Mouse (Mus musculus) hindbrain, embryonic 10.5 days (tissue): ENCODE results near the gene Prickle4. TPM values are rescaled to one million over a fixed set of nuclear protein-coding genes. Genes with fewer than 3 reads are reported as not detected.

Source experiments
- DNase-seq: peaks from one replicate; pipeline ENCODE4 v3.0.0-alpha.2; 2017; ENCODE audit warnings: low spot score
- H3K27ac ChIP-seq: fragments of 300-500 bp; sonication (generic); 2 replicates; pipeline ENCODE4 v1.5.1; 2016; ENCODE audit warnings: mild to moderate bottlenecking, moderate library complexity
- H3K27me3 ChIP-seq: fragments of 300-500 bp; sonication (generic); 2 replicates; pipeline ENCODE4 v1.6.1; 2016; ENCODE audit warnings: mild to moderate bottlenecking; ENCODE audit not compliant: poor library complexity, insufficient read depth, severe bottlenecking
- H3K36me3 ChIP-seq: fragments of 300-500 bp; sonication (generic); 2 replicates; pipeline ENCODE4 v1.6.1; 2016; ENCODE audit warnings: mild to moderate bottlenecking, moderate library complexity
- H3K4me1 ChIP-seq: fragments of 300-500 bp; sonication (generic); replicated peaks from 2 replicates; pipeline ENCODE4 v1.6.1; 2016; ENCODE audit warnings: mild to moderate bottlenecking
- H3K4me3 ChIP-seq: fragments of 300-500 bp; sonication (generic); 2 replicates; pipeline ENCODE4 v1.5.1; 2016; ENCODE audit warnings: mild to moderate bottlenecking, moderate library complexity
- H3K9me3 ChIP-seq: fragments of 300-500 bp; sonication (generic); 2 replicates; pipeline ENCODE4 v1.6.1; 2016; ENCODE audit warnings: mild to moderate bottlenecking, moderate library complexity
- WGBS: fragments of 180-500 bp; shearing (Covaris S2); methylation state at CpG from one replicate; pipeline ENCODE4 v1.1.7; 2016; 5-methylcytosine and 5-hydroxymethylcytosine counted together
- polyA plus RNA-seq: library from polyadenylated mRNA; unstranded; fragments of >200 nt; fragmentation: Nextera tagmentation; extraction: Ambion mirVana; gene quantifications from 2 replicates; pipeline ENCODE4 v1.2.1, GENCODE M21; 2016

Gene Prickle4
- polyA plus RNA-seq, 1 experiment from 2014 or later = 0.34 TPM

GRCm38 (mm10) chr17:47699055-47699454, 4.5 kb upstream of the Prickle4 start:
- DNase-seq = no peak
- H3K27ac ChIP-seq = no peak overlapping the region
- peaks cover 29% of the 10 kb centered on the region for H3K27me3 ChIP-seq
- peaks cover 57% of the 10 kb centered on the region for H3K36me3 ChIP-seq
- peaks cover 22% of the 10 kb centered on the region for H3K4me1 ChIP-seq
- WGBS = 88% methylated on average over 2 of the region's 2 CpGs
- H3K9me3 ChIP-seq = no peaks in the 10 kb centered on the region
- no peak overlapping the region for H3K4me3 ChIP-seq

DNA sequence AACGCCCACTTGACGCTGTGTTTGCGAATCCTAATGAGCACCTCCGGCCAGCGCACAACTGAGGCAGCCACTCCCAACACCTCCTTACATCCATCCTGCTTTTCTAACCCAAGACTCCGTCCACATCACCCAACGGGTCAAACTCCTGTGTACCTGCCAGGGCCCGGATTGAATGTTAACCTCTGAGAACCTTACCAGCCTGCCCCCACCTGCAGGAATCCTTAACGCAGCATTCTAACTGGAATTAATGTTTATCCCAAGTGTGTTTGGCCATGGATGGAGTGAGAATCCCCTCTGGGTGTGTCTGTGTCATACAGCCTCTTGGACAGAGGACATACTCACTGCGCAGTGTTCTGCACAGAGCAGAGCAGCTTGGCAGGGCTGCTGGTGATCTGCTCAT, 3.6 kb upstream of the Prickle4 start:
- Histone ChIP-seq H3K4me3 (no peak overlapping the region), H3K27me3 (peaks cover 30% of the 10 kb centered on the region), H3K36me3 (peaks cover 49% of the 10 kb centered on the region), H3K9me3 (no peaks in the 10 kb centered on the region), H3K4me1 (peaks cover 24% of the 10 kb centered on the region), H3K27ac (no peak overlapping the region)
- no peak for DNase-seq
- 82% methylated on average over 10 of the region's 10 CpGs for WGBS

DNA sequence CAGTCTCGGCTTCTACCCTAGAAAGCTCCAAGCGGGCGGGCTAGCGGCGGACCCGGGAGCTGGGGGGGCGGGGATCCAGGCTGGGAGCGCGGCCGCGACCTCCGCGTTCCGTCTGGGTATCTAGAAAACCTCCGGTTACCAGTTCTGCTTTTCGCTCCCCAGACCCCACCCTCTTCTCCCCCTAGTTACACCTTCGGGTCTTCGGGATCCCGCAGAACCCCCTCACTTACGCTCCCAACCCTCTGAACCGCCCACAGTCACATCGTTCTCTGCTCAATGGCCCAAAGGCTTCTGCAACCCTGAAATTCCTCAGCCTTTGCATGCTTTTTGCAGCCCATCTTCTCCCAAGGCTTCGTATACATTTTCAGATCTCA, 788 bp upstream of the Prickle4 start:
- Histone ChIP-seq H3K27me3 (peaks cover 41% of the 10 kb centered on the region), H3K9me3 (no peaks in the 10 kb centered on the region), H3K27ac (peak overlapping the region; percentile 94), H3K4me1 (peaks cover 27% of the 10 kb centered on the region), H3K4me3 (peak overlapping the region; percentile 78), H3K36me3 (peaks cover 27% of the 10 kb centered on the region)
- DNase-seq = no peak
- under 1% methylated on average over 23 of the region's 23 CpGs for WGBS

- no peak for DNase-seq
- H3K4me3 ChIP-seq = peak within 1 kb of the TSS; percentile 78
- peaks cover 37% of the 10 kb centered on the region for H3K4me1 ChIP-seq
- H3K9me3 ChIP-seq = no peaks in the 10 kb centered on the region
- WGBS = 2% methylated on average over 3 of the region's 3 CpGs
- peaks cover 51% of the 10 kb centered on the region for H3K27me3 ChIP-seq
- peaks cover 16% of the 10 kb centered on the region; the same call in 1 of the 2 replicates for H3K36me3 ChIP-seq
- H3K27ac ChIP-seq = peak within 1 kb of the TSS; percentile 94
These were observed 264 bp downstream of the Prickle4 start, which contains the start of gene Gm21981 for GRCm38 (mm10) chr17:47694442-47694502. Gene Gm21981 (minus strand): TSS chr17:47694455.

DNA sequence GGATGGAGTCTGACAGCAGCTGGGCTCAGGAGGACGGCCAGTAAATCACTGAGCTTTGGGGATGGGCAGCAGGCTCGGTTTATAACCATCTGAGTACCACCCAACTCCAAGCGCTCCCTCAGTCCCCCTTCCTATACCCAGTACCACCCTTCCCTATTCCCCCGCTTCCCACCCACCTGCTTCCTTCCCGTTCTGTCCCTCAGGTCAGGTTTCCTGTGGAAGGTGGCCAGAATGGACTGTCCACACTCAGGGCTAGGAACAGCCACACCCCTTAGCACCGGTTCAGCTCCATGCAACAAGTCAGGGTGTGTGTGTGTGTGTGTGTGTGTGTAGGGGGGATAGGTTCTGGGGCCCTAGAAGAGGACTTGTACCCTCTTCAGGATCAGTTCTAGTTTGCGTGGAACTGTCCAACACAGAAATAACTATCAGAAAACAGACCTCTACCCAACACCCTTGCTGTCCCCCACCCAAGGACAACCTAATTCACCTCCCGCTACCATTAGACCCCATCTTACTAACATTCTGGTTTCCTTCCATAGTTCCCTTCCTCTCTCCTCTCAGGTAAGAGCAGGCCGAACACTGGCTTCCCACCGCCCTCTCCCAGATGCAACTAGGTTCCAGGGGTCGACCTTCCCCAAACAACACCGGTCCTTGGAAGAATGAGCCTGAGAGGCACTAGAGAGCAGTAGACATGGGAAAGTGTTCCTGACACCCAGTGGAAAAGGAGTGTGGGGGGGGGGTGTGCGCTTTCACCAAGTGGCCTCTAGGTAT, 680 bp downstream of the Prickle4 start:
- no peaks in the 10 kb centered on the region for H3K9me3 ChIP-seq
- peaks cover 41% of the 10 kb centered on the region for H3K4me1 ChIP-seq
- H3K27ac ChIP-seq = peak overlapping the region; percentile 94
- H3K36me3 ChIP-seq = peaks cover 12% of the 10 kb centered on the region; the same call in 1 of the 2 replicates
- H3K4me3 ChIP-seq = peak overlapping the region; percentile 78
- H3K27me3 ChIP-seq = peaks cover 51% of the 10 kb centered on the region
- 35% methylated on average over 13 of the region's 13 CpGs for WGBS
- no peak for DNase-seq

- peaks cover under 1% of the 10 kb centered on the region; the same call in 1 of the 2 replicates for H3K36me3 ChIP-seq
- H3K27me3 ChIP-seq = peaks cover 51% of the 10 kb centered on the region
- 94% methylated on average over 3 of the region's 3 CpGs for WGBS
- H3K9me3 ChIP-seq = no peaks in the 10 kb centered on the region
- DNase-seq = no peak
- H3K4me1 ChIP-seq = peaks cover 54% of the 10 kb centered on the region
- no peak overlapping the region for H3K27ac ChIP-seq
- H3K4me3 ChIP-seq = no peak overlapping the region
These were observed 2.9 kb downstream of the Prickle4 start for GRCm38 (mm10) chr17:47691650-47692049.

- H3K27me3 ChIP-seq = peaks cover 47% of the 10 kb centered on the region
- no peak overlapping the region for H3K27ac ChIP-seq
- WGBS = 86% methylated on average over 8 of the region's 8 CpGs
- H3K36me3 ChIP-seq = peaks cover 18% of the 10 kb centered on the region
- peaks cover 52% of the 10 kb centered on the region for H3K4me1 ChIP-seq
- H3K4me3 ChIP-seq = peak overlapping the region; percentile 85
- no peaks in the 10 kb centered on the region for H3K9me3 ChIP-seq
- no peak for DNase-seq
These were observed 4.6 kb downstream of the Prickle4 start for GRCm38 (mm10) chr17:47689894-47690293.

DNA sequence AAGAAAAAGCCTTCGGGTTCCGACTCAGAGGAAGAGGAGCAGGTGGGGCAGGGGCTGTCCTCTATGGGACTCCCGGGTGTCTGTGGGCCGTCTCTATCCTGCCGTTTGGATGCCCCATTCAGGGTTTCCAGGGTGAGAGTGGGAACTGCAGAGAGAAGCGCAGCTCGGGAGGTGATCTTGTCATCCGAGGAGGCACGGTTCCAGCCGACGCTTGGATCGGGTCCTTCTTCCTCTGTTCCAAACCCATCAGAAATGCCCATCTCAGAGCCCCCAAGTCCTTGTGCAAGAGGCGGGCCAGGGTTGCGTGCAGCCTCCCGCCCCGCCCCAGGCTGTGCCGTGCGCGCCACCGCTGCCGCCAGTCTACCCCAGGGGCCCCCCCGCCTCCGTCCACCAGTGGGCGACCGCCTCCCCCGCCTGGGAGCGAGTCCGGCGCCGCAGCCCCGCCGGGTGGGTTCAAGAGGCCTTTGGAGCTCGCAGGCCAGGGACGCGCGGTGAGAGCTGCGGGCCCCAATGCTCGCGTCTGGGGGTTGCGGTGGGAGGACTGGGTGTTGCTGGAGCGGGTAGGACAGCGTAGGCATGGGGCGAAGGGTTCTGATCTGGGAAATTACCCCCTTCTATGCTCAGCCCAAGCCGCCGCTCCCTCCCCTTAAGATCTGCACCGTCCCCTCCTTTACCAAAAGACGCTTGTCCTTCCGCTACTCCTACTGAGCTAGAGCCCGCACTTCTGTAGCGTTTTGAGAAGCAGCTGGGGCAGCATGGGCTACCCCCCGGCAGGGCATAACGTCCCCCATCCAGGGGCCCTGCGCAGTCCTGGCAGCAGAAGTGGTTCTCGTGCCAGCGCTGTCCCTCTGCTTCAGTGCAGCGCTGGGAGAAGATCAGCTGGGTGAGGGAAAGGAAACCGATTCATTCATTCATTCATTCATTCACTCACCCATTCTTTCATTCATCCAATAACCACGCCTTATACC, 5.6 kb downstream of the Prickle4 start, which contains the start of gene Frs3:
Gene Frs3 (plus strand): TSS at position 423 of the 968 bp plus-strand sequence.
- Histone ChIP-seq H3K36me3 (peaks cover 28% of the 10 kb centered on the region), H3K27me3 (peaks cover 46% of the 10 kb centered on the region), H3K4me3 (peak within 1 kb of the TSS; percentile 85), H3K4me1 (peaks cover 44% of the 10 kb centered on the region), H3K9me3 (no peaks in the 10 kb centered on the region), H3K27ac (peak within 1 kb of the TSS; percentile 92)
- peak; percentile 74 for DNase-seq
- WGBS = under 1% methylated on average over 58 of the region's 58 CpGs

DNA sequence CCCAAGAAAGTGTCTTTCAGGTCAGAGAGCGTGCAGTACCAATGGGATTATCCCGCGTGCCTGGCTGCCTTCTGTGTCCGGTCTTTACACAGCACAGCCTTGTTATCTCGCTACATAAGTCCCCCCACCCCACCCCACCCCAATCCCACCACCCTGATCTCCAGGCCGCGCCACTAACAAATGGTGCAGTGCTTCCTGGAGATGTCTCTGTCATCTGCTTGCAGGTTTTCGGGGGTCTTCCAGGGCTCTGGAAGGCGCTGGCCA, 6.3 kb downstream of the Prickle4 start, which contains the start of gene Tomm6:
Gene Tomm6 (minus strand): TSS at position 43 of the 264 bp plus-strand sequence.
- Histone ChIP-seq H3K9me3 (no peaks in the 10 kb centered on the region), H3K4me1 (peaks cover 38% of the 10 kb centered on the region), H3K27me3 (peaks cover 39% of the 10 kb centered on the region), H3K4me3 (peak within 1 kb of the TSS; percentile 85), H3K36me3 (peaks cover 34% of the 10 kb centered on the region), H3K27ac (peak within 1 kb of the TSS; percentile 92)
- DNase-seq = no peak
- whole genome bisulfite sequencing = under 1% methylated on average over 9 of the region's 9 CpGs

- Histone ChIP-seq H3K27me3 (peaks cover 33% of the 10 kb centered on the region), H3K27ac (peak overlapping the region; percentile 92), H3K9me3 (no peaks in the 10 kb centered on the region), H3K4me1 (peaks cover 37% of the 10 kb centered on the region), H3K36me3 (peaks cover 40% of the 10 kb centered on the region), H3K4me3 (peak overlapping the region; percentile 85)
- peak; percentile 96 for DNase-seq
- WGBS = under 1% methylated on average over 70 of the region's 70 CpGs
These were observed 6.9 kb downstream of the Prickle4 start for GRCm38 (mm10) chr17:47687409-47688343.

DNA sequence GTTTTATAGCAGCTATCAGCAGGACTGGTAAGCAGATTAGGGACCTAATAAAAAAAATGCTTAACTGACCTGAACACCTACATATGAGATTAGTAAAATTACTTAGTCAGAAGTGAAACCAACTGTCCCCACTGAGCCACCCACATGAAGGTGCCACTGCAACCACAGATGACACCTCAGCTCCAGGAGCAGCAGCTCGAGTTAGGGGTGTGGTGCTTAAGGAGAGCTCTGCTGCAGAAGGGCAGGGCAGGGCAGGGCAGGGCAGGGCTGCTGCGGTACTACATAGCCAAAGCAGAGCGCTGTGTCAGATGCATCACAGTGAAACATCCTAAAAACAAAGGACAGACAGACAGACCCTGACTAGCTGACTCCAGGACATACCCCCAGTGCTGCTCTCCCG, 11.7 kb downstream of the Prickle4 start:
- Histone ChIP-seq H3K4me3 (no peak overlapping the region), H3K9me3 (no peaks in the 10 kb centered on the region), H3K36me3 (peaks cover 85% of the 10 kb centered on the region), H3K27ac (no peak overlapping the region), H3K4me1 (peaks cover 14% of the 10 kb centered on the region), H3K27me3 (no peaks in the 10 kb centered on the region)
- 88% methylated on average over 4 of the region's 4 CpGs for WGBS
- DNase-seq = no peak

GRCm38 (mm10) chr17:47678702-47679101, 15.8 kb downstream of the Prickle4 start:
- Histone ChIP-seq H3K4me3 (no peak overlapping the region), H3K27ac (no peak overlapping the region), H3K4me1 (peaks cover 11% of the 10 kb centered on the region), H3K27me3 (peaks cover 6% of the 10 kb centered on the region; the same call in 1 of the 2 replicates), H3K36me3 (peaks cover 73% of the 10 kb centered on the region), H3K9me3 (no peaks in the 10 kb centered on the region)
- 82% methylated on average over 5 of the region's 5 CpGs for WGBS
- DNase-seq = no peak
